Mouse (Mus musculus) bone marrow macrophage, adult 2 months (primary cell): ENCODE measurements at regions not wholly inside any gene's neighbourhood (a gene's known extent, or its start where the extent isn't known, plus 50 kb on each side); places are given as distances from the start of the nearest gene placed in this dataset.
A peak's percentile ranks its signal among the peaks of the same experiment; 100 is the strongest.
"Not testable (repeated sequence)": the region's sequence is repeated elsewhere in the genome, so short reads cannot be mapped to it uniquely, and the experiment has no call there.

ENCODE experiments used
- H3K27ac ChIP-seq: 2 replicates; pipeline ENCODE4 v1.5.1; 2012; ENCODE audit warnings: low read depth, low read length; ENCODE audit not compliant: insufficient read depth
- H3K4me1 ChIP-seq: 2 replicates; pipeline ENCODE4 v1.6.1; 2012; ENCODE audit warnings: low read length; ENCODE audit not compliant: control insufficient read depth, insufficient read depth
- H3K4me3 ChIP-seq: 2 replicates; pipeline ENCODE4 v1.5.1; 2012; ENCODE audit warnings: mild to moderate bottlenecking, low read length, moderate library complexity; ENCODE audit not compliant: insufficient read depth
- CTCF ChIP-seq: IDR thresholded peaks from 2 replicates; pipeline ENCODE4 v1.5.1; 2012; ENCODE audit warnings: low read depth, mild to moderate bottlenecking, low read length, moderate library complexity
- POLR2A ChIP-seq: IDR thresholded peaks from 2 replicates; pipeline ENCODE4 v1.6.1; 2012; ENCODE audit warnings: mild to moderate bottlenecking, low read depth, low read length, borderline replicate concordance

DNA sequence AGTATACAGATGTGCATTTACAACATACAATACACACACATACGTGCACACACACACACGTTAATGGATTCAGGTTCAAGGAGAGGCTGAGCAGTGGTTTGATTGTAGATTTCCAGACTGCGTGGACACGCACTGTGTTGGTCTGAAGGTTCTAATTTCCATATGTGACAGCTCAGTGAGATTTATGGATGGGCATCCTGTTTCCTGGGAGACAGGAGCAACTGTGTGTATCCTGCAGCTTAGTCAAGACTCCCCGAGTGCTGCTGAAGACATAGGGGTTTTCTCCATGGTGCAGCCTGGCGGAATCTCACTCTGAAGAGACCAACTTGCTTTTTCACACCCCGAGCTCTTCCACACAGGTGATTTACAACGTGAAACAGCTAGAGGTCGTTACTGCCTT is 119.3 kb upstream of the Foxk1 start:
- Histone ChIP-seq H3K27ac (no peak overlapping the region), H3K4me1 (no peaks in the 10 kb centered on the region), H3K4me3 (no peak overlapping the region)
- TF ChIP-seq POLR2A: no peak
- no peak for TF ChIP-seq CTCF

DNA sequence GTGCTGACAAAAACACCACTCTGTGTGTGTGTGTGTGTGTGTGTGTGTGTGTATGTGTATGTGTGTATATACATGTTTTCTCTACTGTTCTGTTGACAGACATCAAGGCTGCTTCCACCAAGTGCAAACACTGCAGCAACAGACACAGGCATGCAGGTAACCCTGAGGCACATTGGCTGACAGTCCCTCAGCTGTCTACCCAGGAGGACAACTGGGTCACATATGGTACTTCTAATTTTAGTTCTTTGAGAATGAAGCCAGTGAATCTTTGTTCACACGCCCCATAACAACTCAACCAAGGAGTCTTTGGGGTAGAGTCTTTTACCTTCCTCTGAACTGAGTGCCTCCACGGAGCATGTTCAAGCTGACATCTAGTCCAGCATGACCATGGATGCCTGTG is 113.3 kb upstream of the Foxk1 start:
- Histone ChIP-seq H3K27ac (no peak overlapping the region), H3K4me1 (no peaks in the 10 kb centered on the region), H3K4me3 (no peak overlapping the region)
- TF ChIP-seq CTCF (no peak), POLR2A (no peak)

DNA sequence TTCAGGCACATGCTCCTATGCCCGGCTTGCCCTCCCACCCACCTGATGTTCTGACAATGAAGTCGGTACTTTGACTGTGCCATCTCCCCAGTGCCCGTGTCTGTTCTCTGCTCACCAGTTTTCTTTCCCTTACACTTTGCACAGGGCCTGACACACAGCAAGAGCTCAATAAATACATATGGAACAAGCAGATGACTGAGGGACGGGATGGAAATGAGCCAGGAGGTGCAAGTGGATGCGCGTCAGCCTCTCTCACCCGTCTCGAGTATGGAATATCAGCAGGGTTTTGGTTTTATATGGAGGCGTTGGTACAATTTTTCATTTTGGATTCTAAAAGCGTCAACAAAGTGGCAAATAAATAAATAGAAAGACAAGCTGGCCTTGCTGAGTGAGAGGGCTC is 109.8 kb upstream of the Foxk1 start:
- TF ChIP-seq CTCF: no peak
- no peak for TF ChIP-seq POLR2A

DNA sequence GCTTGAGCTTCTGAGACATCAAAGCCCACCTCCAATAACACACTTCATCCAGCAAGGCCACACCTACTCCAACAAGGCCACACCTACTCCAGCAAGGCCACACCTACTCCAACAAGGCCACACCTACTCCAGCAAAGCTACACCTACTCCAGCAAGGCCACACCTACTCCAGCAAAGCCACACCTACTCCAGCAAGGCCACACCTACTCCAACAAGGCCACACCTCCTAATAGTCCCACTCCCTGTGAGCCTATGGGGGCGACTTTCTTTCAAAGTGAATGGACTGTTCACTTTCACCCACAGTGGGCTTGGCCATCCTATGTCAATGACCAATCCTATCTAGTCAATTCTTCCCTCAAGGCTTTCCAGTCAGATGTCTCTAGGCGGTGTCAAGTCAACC is 104.9 kb upstream of the Foxk1 start:
- not testable (repeated sequence) for H3K4me1 ChIP-seq, H3K27ac ChIP-seq, H3K4me3 ChIP-seq

More for the DNA sequence above, 109.8 kb upstream of the Foxk1 start:
- H3K4me1 ChIP-seq: no peaks in the 10 kb centered on the region
- no peak overlapping the region for H3K27ac ChIP-seq
- H3K4me3 ChIP-seq: no peak overlapping the region

DNA sequence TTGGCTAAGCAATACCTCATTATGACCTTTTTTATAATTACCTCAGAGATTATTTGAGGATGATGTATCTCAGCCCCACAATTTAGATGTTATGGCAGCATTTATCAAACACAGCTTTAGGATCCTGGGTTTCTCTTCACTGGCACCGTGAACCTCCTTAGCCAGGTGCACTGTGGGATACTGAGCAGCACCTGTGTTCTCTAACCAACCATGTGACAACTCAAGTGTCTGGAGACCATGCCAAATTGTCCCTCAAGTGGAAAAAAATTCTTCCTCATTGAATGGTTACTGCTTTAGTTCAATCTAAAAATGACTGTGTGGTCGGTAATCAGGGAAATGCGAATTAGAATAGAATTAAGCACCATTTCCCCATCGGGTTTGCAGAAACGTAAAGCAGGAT is 101.7 kb upstream of the Foxk1 start:
- Histone ChIP-seq H3K27ac (no peak overlapping the region), H3K4me1 (no peaks in the 10 kb centered on the region), H3K4me3 (no peak overlapping the region)
- no peak for TF ChIP-seq POLR2A

DNA sequence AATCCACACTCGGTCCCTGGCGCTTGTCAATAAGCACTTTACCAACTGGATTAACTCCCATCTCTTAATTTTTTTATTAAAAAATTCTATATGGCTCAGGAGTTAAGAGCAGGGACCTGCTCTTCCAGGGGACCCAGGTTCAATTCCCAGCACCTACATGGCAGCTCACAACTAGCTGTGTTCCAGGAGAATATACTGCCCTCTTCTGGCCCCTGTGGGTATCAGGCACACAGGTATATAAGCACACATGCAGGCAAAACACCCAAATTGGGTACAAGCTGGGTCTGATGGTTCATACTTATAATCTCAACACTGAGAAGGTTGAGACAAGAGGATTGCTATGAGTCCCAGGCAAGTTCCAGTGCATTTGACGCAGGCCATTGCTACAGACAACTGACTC is 92.8 kb upstream of the Foxk1 start:
- H3K4me3 ChIP-seq: no peak overlapping the region
- TF ChIP-seq CTCF: no peak
- no peak for TF ChIP-seq POLR2A
- no peak overlapping the region for H3K27ac ChIP-seq
- H3K4me1 ChIP-seq: no peaks in the 10 kb centered on the region

DNA sequence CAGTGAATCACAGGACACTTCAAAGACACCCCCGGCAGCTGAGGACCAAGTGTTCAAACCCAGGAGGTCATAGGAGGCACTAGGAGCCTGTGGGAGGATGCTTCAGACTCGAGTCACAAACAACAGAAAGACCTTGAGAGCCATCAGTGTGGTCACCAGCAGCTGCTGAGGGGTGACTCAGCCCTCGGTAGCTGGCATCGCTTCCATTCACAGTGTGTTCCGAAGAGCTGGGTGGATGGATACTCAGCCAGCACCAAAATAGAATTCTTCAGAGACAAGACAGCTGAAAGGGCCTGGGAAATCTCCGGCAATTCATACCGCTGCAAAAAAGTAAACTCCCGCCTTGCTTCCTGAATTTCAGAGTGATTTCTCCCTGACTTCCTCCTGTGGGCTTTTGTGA is 87.4 kb upstream of the Foxk1 start:
- TF ChIP-seq POLR2A: no peak
- TF ChIP-seq CTCF: no peak
- no peaks in the 10 kb centered on the region for H3K4me1 ChIP-seq
- H3K4me3 ChIP-seq: no peak overlapping the region
- no peak overlapping the region for H3K27ac ChIP-seq

DNA sequence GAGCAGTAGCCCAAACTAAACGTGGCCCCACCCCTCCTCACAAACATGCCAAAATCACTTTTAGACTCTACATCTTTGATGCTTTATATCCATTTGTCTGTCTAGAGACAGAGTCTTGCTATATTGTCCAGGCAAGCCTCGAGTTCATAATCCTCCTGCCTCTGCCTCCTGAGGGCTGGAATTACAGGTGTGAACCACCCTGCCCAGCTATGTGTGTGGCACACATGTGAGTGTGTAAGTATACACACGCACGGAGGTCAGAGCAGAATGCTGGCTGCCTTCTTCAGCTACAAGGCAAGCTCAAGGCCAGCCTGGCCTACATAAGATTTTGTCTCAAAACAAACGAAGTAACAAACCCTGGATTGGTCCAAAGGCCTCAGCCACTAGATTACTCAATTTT is 86.8 kb upstream of the Foxk1 start:
- no peak overlapping the region for H3K27ac ChIP-seq
- H3K4me3 ChIP-seq: no peak overlapping the region
- no peak for TF ChIP-seq CTCF
- no peak for TF ChIP-seq POLR2A
- H3K4me1 ChIP-seq: no peaks in the 10 kb centered on the region

DNA sequence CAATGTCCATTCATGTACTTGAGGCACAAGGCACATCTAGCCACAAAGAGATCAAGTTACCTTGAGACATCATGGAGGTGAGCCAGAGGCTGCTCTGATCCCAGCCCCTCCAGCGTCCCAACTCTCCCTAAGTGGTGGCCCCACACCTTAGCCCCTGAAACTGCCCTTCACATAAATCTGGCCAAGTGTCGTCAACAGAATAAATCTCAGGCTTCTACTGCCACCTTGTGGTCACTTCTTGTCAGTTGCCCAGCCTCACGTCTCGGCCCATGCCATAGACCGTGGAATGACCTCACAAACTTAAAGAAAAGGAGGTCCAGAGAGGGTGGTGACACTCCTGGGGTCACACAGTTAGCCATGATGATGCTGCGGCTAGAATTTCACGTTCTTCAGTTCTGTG is 82.0 kb upstream of the Foxk1 start:
- H3K27ac ChIP-seq: no peak overlapping the region
- no peak overlapping the region for H3K4me3 ChIP-seq
- H3K4me1 ChIP-seq: no peaks in the 10 kb centered on the region
- no peak for TF ChIP-seq POLR2A
- TF ChIP-seq CTCF: peak; percentile 69

DNA sequence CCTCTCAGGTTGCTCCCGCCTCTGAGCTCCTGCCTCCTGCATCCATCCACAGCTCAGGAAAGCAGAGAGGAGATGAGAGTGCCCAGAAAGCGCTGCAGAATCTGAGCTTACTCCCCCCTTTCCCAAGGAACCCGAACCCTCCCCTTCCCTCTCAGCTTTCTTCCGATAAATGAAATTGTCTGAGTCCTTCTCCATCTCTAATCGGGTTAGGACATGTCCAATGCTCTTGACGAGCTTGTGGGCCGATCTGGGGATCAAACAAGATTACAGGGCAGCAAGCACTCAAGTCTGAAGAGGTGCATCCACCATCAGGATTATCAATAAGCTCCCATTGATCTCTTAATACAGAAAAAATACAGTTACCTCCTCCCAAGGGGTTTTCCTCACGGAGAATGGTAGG is 80.0 kb upstream of the Foxk1 start:
- TF ChIP-seq POLR2A (no peak), CTCF (no peak)
- Histone ChIP-seq H3K4me3 (no peak overlapping the region), H3K27ac (no peak overlapping the region), H3K4me1 (peaks cover 9% of the 10 kb centered on the region)

DNA sequence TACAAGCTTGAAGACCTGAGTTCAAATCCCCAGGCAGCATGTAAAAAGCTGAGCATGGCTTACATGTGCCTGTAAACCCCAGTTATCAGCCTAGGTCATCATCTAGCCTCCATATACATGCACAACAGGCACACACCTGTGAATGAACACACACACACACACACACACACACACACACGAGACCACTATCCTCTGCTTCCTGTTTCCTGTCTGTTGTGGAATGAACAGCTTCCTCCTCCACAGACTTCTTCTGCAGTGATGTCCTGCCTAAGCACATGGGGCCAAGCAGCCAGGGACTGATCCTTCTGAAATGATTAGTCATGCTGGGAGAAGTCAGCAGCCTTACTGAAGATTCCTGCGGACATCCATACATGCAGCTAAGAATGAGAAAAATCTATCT is 76.4 kb upstream of the Foxk1 start:
- no peak for TF ChIP-seq CTCF
- TF ChIP-seq POLR2A: no peak
- H3K4me3 ChIP-seq: no peak overlapping the region

More for the DNA sequence above, 76.4 kb upstream of the Foxk1 start:
- no peak overlapping the region for H3K27ac ChIP-seq
- peaks cover 9% of the 10 kb centered on the region for H3K4me1 ChIP-seq
